Mouse (Mus musculus): ENCODE measurements around the gene Pcdh7. TPM values are rescaled to one million over a fixed set of nuclear protein-coding genes. Genes with fewer than 3 reads are reported as not detected.

The Pcdh7 gene
- polyA plus RNA-seq, 1 experiment from 2014 or later: 20.7 TPM

GRCm38 (mm10) chr5:57867906-57868305, 150.1 kb downstream of the Pcdh7 start:
- no peak overlapping the region for H3K4me2 ChIP-seq
- no peak overlapping the region for H3K27ac ChIP-seq (replicated peaks)
- no peak overlapping the region for H3K9ac ChIP-seq
- H3K27me3 ChIP-seq: no peaks in the 10 kb centered on the region
- 89% methylated on average over 2 of the region's 2 CpGs for WGBS
- no peaks in the 10 kb centered on the region for H3K36me3 ChIP-seq
- no peaks in the 10 kb centered on the region for H3K9me3 ChIP-seq
- no peak overlapping the region for H3K4me3 ChIP-seq
- H3K4me1 ChIP-seq (replicated peaks): no peaks in the 10 kb centered on the region; the same call in 1 of the 2 replicates
- no peak for ATAC-seq (ENCODE audit: low read depth)

GRCm38 (mm10) chr5:57868702-57869101, 150.9 kb downstream of the Pcdh7 start:
- no peak for ATAC-seq (ENCODE audit: low read depth)
- Histone ChIP-seq H3K4me2 (no peak overlapping the region), H3K27me3 (no peaks in the 10 kb centered on the region), H3K4me1 (replicated peaks) (no peaks in the 10 kb centered on the region; the same call in 1 of the 2 replicates), H3K4me3 (no peak overlapping the region), H3K9me3 (no peaks in the 10 kb centered on the region), H3K9ac (no peak overlapping the region), H3K36me3 (no peaks in the 10 kb centered on the region), H3K27ac (replicated peaks) (no peak overlapping the region)
- WGBS: 20% methylated on average over 4 of the region's 4 CpGs

GRCm38 (mm10) chr5:57870727-57871126, 153.0 kb downstream of the Pcdh7 start:
- 83% methylated on average over 1 of the region's 1 CpGs for WGBS
- Histone ChIP-seq H3K27me3 (no peaks in the 10 kb centered on the region), H3K9ac (no peak overlapping the region), H3K9me3 (no peaks in the 10 kb centered on the region), H3K4me2 (no peak overlapping the region), H3K4me1 (replicated peaks) (no peaks in the 10 kb centered on the region; the same call in 1 of the 2 replicates), H3K4me3 (no peak overlapping the region), H3K36me3 (no peaks in the 10 kb centered on the region), H3K27ac (replicated peaks) (no peak overlapping the region)
- no peak for ATAC-seq (ENCODE audit: low read depth)

GRCm38 (mm10) chr5:57884982-57885381, 167.2 kb downstream of the Pcdh7 start:
- Histone ChIP-seq H3K9me3 (no peaks in the 10 kb centered on the region), H3K4me3 (no peak overlapping the region), H3K4me1 (replicated peaks) (no peaks in the 10 kb centered on the region), H3K36me3 (no peaks in the 10 kb centered on the region), H3K4me2 (no peak overlapping the region), H3K9ac (no peak overlapping the region), H3K27me3 (no peaks in the 10 kb centered on the region), H3K27ac (replicated peaks) (no peak overlapping the region)
- ATAC-seq (ENCODE audit: low read depth): no peak

GRCm38 (mm10) chr5:57899018-57899614, 181.3 kb downstream of the Pcdh7 start:
- Histone ChIP-seq H3K4me1 (replicated peaks) (no peaks in the 10 kb centered on the region), H3K27ac (replicated peaks) (no peak overlapping the region), H3K9ac (no peak overlapping the region), H3K27me3 (no peaks in the 10 kb centered on the region), H3K4me3 (no peak overlapping the region), H3K4me2 (no peak overlapping the region), H3K9me3 (no peaks in the 10 kb centered on the region), H3K36me3 (no peaks in the 10 kb centered on the region)
- 81% methylated on average over 7 of the region's 7 CpGs for WGBS
- no peak for ATAC-seq (ENCODE audit: low read depth)

- no peak overlapping the region for H3K9ac ChIP-seq
- ATAC-seq (ENCODE audit: low read depth): no peak
- no peak overlapping the region for H3K4me2 ChIP-seq
- H3K36me3 ChIP-seq: no peaks in the 10 kb centered on the region
- H3K4me3 ChIP-seq: no peak overlapping the region
- no peaks in the 10 kb centered on the region for H3K4me1 ChIP-seq (replicated peaks)
- H3K27ac ChIP-seq (replicated peaks): no peak overlapping the region
- WGBS: 73% methylated on average over 4 of the region's 4 CpGs
- H3K27me3 ChIP-seq: no peaks in the 10 kb centered on the region
- H3K9me3 ChIP-seq: no peaks in the 10 kb centered on the region
Measured at GRCm38 (mm10) chr5:57907218-57907617, 189.5 kb downstream of the Pcdh7 start.

- Histone ChIP-seq H3K9ac (no peak overlapping the region), H3K27me3 (no peaks in the 10 kb centered on the region), H3K27ac (replicated peaks) (no peak overlapping the region), H3K4me3 (no peak overlapping the region), H3K9me3 (no peaks in the 10 kb centered on the region), H3K4me1 (replicated peaks) (no peaks in the 10 kb centered on the region), H3K4me2 (no peak overlapping the region), H3K36me3 (no peaks in the 10 kb centered on the region)
- 65% methylated on average over 5 of the region's 5 CpGs for WGBS
- no peak for ATAC-seq (ENCODE audit: low read depth)
Measured at GRCm38 (mm10) chr5:57921140-57921539, 203.4 kb downstream of the Pcdh7 start.

GRCm38 (mm10) chr5:57931331-57931730, 213.6 kb downstream of the Pcdh7 start:
- no peaks in the 10 kb centered on the region for H3K9me3 ChIP-seq
- no peak overlapping the region for H3K4me3 ChIP-seq
- no peak overlapping the region for H3K27ac ChIP-seq (replicated peaks)
- no peak overlapping the region for H3K9ac ChIP-seq
- 0 out of 2 replicates have a peak, but pooled peaks cover 3% of the 10 kb centered on the region for H3K4me1 ChIP-seq (replicated peaks)
- no peak for ATAC-seq (ENCODE audit: low read depth)
- H3K36me3 ChIP-seq: no peaks in the 10 kb centered on the region
- H3K27me3 ChIP-seq: no peaks in the 10 kb centered on the region
- 87% methylated on average over 5 of the region's 5 CpGs for WGBS
- no peak overlapping the region for H3K4me2 ChIP-seq

GRCm38 (mm10) chr5:57931738-57932137, 214.0 kb downstream of the Pcdh7 start:
- WGBS: 93% methylated on average over 5 of the region's 5 CpGs
- Histone ChIP-seq H3K4me2 (no peak overlapping the region), H3K36me3 (no peaks in the 10 kb centered on the region), H3K27me3 (no peaks in the 10 kb centered on the region), H3K27ac (replicated peaks) (no peak overlapping the region), H3K9me3 (no peaks in the 10 kb centered on the region), H3K4me1 (replicated peaks) (0 out of 2 replicates have a peak, but pooled peaks cover 3% of the 10 kb centered on the region), H3K9ac (no peak overlapping the region), H3K4me3 (no peak overlapping the region)
- no peak for ATAC-seq (ENCODE audit: low read depth)

- 89% methylated on average over 2 of the region's 2 CpGs for WGBS
- no peaks in the 10 kb centered on the region for H3K36me3 ChIP-seq
- no peak overlapping the region for H3K4me3 ChIP-seq
- no peak overlapping the region for H3K27ac ChIP-seq (replicated peaks)
- no peaks in the 10 kb centered on the region for H3K27me3 ChIP-seq
- H3K4me1 ChIP-seq (replicated peaks): no peaks in the 10 kb centered on the region
- no peaks in the 10 kb centered on the region for H3K9me3 ChIP-seq
- H3K9ac ChIP-seq: no peak overlapping the region
- H3K4me2 ChIP-seq: no peak overlapping the region
- no peak for ATAC-seq (ENCODE audit: low read depth)
Measured at GRCm38 (mm10) chr5:57934666-57935065, 216.9 kb downstream of the Pcdh7 start.

- H3K4me3 ChIP-seq: no peak overlapping the region
- no peaks in the 10 kb centered on the region for H3K36me3 ChIP-seq
- H3K4me2 ChIP-seq: no peak overlapping the region
- 69% methylated on average over 3 of the region's 3 CpGs for WGBS
- ATAC-seq (ENCODE audit: low read depth): no peak
- no peak overlapping the region for H3K27ac ChIP-seq (replicated peaks)
- peaks cover 2% of the 10 kb centered on the region for H3K4me1 ChIP-seq (replicated peaks)
- H3K9ac ChIP-seq: no peak overlapping the region
- no peaks in the 10 kb centered on the region for H3K27me3 ChIP-seq
- H3K9me3 ChIP-seq: no peaks in the 10 kb centered on the region
Measured at GRCm38 (mm10) chr5:57940457-57940856, 222.7 kb downstream of the Pcdh7 start.

- no peaks in the 10 kb centered on the region for H3K9me3 ChIP-seq
- H3K27ac ChIP-seq (replicated peaks): no peak overlapping the region
- peaks cover 4% of the 10 kb centered on the region for H3K4me1 ChIP-seq (replicated peaks)
- no peak overlapping the region for H3K4me2 ChIP-seq
- no peak overlapping the region for H3K4me3 ChIP-seq
- ATAC-seq (ENCODE audit: low read depth): no peak
- no peaks in the 10 kb centered on the region for H3K27me3 ChIP-seq
- H3K9ac ChIP-seq: no peak overlapping the region
- 68% methylated on average over 2 of the region's 2 CpGs for WGBS
- H3K36me3 ChIP-seq: no peaks in the 10 kb centered on the region
Measured at GRCm38 (mm10) chr5:57943176-57943575, 225.4 kb downstream of the Pcdh7 start.

GRCm38 (mm10) chr5:57943611-57944010, 225.8 kb downstream of the Pcdh7 start:
- Histone ChIP-seq H3K9me3 (no peaks in the 10 kb centered on the region), H3K36me3 (no peaks in the 10 kb centered on the region), H3K9ac (no peak overlapping the region), H3K27me3 (no peaks in the 10 kb centered on the region), H3K27ac (replicated peaks) (no peak overlapping the region), H3K4me3 (no peak overlapping the region), H3K4me1 (replicated peaks) (peaks cover 4% of the 10 kb centered on the region), H3K4me2 (no peak overlapping the region)
- 67% methylated on average over 2 of the region's 2 CpGs for WGBS
- ATAC-seq (ENCODE audit: low read depth): no peak

Data from neural tube, embryonic 13.5 days (tissue).